In the genomic region with DNA sequence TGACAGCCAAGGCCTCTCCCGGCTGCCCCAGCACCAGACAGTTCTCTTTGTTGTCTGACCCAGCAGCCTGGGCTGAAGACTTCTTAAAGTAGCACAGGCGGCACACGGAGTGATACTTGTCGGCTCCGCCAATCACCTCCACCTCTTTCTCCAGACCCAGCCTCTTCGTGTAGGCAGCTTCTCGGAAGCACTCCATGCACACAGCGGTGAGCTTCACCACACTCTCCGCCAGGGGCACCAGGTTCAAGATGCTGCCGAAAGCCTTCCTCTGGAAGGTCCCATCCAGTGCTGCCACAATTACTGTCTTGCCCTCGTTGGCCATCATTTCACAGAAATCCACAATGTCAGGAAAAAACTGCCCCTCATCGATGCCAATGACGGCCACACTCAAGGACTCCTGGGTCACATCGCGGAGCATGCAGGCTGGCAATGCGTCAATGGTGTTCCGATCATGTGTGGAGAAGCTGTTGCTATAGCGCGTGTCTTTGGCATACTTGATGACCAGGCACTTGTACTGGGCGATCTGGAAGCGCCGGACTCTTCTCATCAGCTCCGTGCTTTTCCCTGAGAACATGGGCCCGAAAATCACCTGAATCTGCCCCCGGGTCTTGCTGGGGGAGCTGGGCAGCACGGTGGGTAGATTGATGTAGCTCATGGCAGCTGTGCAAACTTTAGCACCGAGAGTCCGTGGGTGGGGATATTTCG, we compare ENCODE assay signal across 7 mouse cellular contexts. TPM values are rescaled to one million over a fixed set of nuclear protein-coding genes. Genes with fewer than 3 reads are reported as not detected.
DNase-seq lines count a peak whose midpoint lies in the region; ATAC-seq and TF ChIP-seq lines count a peak whose summit lies in the region.
"Not testable (repeated sequence)": the region's sequence is repeated elsewhere in the genome, so short reads cannot be mapped to it uniquely, and the experiment has no call there.

No protein-coding gene starts in this region.

- peak overlapping the region; percentile 14 for H3K4me2 ChIP-seq in liver, embryonic 12.5 days
- not testable (repeated sequence) for H3K4me2 ChIP-seq in lung, postnatal 0 days (replicated peaks; ENCODE audit: low read depth, low read length)

- not testable (repeated sequence) for H3K9me3 ChIP-seq in heart, embryonic 10.5 days; liver, embryonic 12.5 days (replicated peaks); lung, postnatal 0 days (ENCODE audit: low read length)

- WGBS in heart, embryonic 10.5 days: 35% methylated on average over 29 of the region's 29 CpGs
- WGBS in kidney, adult 2 months: 59% methylated on average over 29 of the region's 29 CpGs
- WGBS in liver, embryonic 12.5 days (ENCODE audit: insufficient replicate concordance): 40% methylated on average over 29 of the region's 29 CpGs
- 35% methylated on average over 29 of the region's 29 CpGs for WGBS in lung, postnatal 0 days

- TF ChIP-seq POLR2A in kidney, adult 2 months (IDR thresholded peaks at IDR 0.05; ENCODE audit: low read depth, low read length): not testable (repeated sequence)

- H3K27me3 ChIP-seq in heart, embryonic 10.5 days (ENCODE audit: insufficient read depth, poor library complexity, severe bottlenecking): peaks cover 18% of the 10 kb centered on the region
- not testable (repeated sequence) for H3K27me3 ChIP-seq in kidney, adult 2 months (replicated peaks; ENCODE audit: control insufficient read depth, insufficient read depth, low read length); lung, postnatal 0 days (replicated peaks; ENCODE audit: insufficient read depth, low read length)
- peaks cover 36% of the 10 kb centered on the region for H3K27me3 ChIP-seq in liver, embryonic 12.5 days (replicated peaks)

- not testable (repeated sequence) for H3K9ac ChIP-seq in liver, embryonic 12.5 days; lung, postnatal 0 days (replicated peaks; ENCODE audit: low read depth)

- TF ChIP-seq CTCF in kidney, adult 2 months (conservative IDR thresholded peaks at IDR 0.05; ENCODE audit: insufficient read depth, insufficient read length, low read depth, low read length): not testable (repeated sequence)
- peak; percentile 54 for TF ChIP-seq CTCF in lung, postnatal 0 days (IDR thresholded peaks at IDR 0.05)

- not testable (repeated sequence) for H3K36me3 ChIP-seq in heart, embryonic 10.5 days; kidney, adult 2 months (ENCODE audit: control insufficient read depth, insufficient read depth, low read length); liver, embryonic 12.5 days; lung, postnatal 0 days (ENCODE audit: insufficient read depth, low read length)

- TF ChIP-seq EP300 in lung, postnatal 0 days (IDR thresholded peaks at IDR 0.05): not testable (repeated sequence)

- H3K27ac ChIP-seq in heart, embryonic 10.5 days; kidney, adult 2 months (ENCODE audit: insufficient read depth, low read depth, low read length); liver, embryonic 12.5 days; lung, postnatal 0 days (ENCODE audit: low read length): not testable (repeated sequence)

- DNase-seq in ES-CJ7 (ENCODE audit: low read depth, low spot score): peak; percentile 86
- peak; percentile 23 for DNase-seq in cerebellum, postnatal 10 days
- peak; percentile 76 for DNase-seq in heart, embryonic 10.5 days (ENCODE audit: low spot score)
- peak; percentile 24 for DNase-seq in kidney, adult 2 months
- DNase-seq in lung, postnatal 0 days (ENCODE audit: low spot score): peak; percentile 49
- DNase-seq in naive thymus-derived CD4-positive, alpha-beta T cell, adult 2 months (ENCODE audit: low read depth): peak; percentile 45

- ATAC-seq in liver, embryonic 12.5 days: not testable (repeated sequence)
- peak; percentile 65 for ATAC-seq in lung, postnatal 0 days

- peaks cover 22% of the 10 kb centered on the region for H3K4me1 ChIP-seq in heart, embryonic 10.5 days
- H3K4me1 ChIP-seq in kidney, adult 2 months (ENCODE audit: control insufficient read depth, insufficient read depth, low read length); lung, postnatal 0 days (ENCODE audit: insufficient read depth, low read depth, low read length): not testable (repeated sequence)
- peaks cover 35% of the 10 kb centered on the region for H3K4me1 ChIP-seq in liver, embryonic 12.5 days

- not testable (repeated sequence) for H3K4me3 ChIP-seq in heart, embryonic 10.5 days; kidney, adult 2 months (ENCODE audit: insufficient read depth, low read depth, low read length); liver, embryonic 12.5 days; lung, postnatal 0 days (ENCODE audit: low read depth, low read length)

RNA-seq across cellular contexts. Expression of a gene that starts 1.4 kb away (rescaled TPM):
- polyA plus RNA-seq in heart, embryonic 10.5 days (2016; fragmentation: Nextera tagmentation; extraction: Ambion mirVana): 1.9 and 2.7 TPM in 2 replicates
- 2.7 and 3.2 TPM in 2 replicates for polyA plus RNA-seq in kidney, adult 2 months (2012; rRNA removed)
- 3.3 and 3.4 TPM in 2 replicates for polyA plus RNA-seq in liver, embryonic 12.5 days (2016; fragmentation: Nextera tagmentation; extraction: Ambion mirVana)
- 1.1 and 1.2 TPM in 2 replicates for polyA plus RNA-seq in lung, postnatal 0 days (2015; fragmentation: Nextera tagmentation; extraction: Ambion mirVana)

RNA-seq across cellular contexts. Expression of a gene that starts 54.0 kb away (rescaled TPM):
- polyA plus RNA-seq in heart, embryonic 10.5 days (2016; fragmentation: Nextera tagmentation; extraction: Ambion mirVana): 47.0 and 52.5 TPM in 2 replicates
- 87.6 and 128 TPM in 2 replicates for polyA plus RNA-seq in kidney, adult 2 months (2012; rRNA removed)
- 39.6 and 42.7 TPM in 2 replicates for polyA plus RNA-seq in liver, embryonic 12.5 days (2016; fragmentation: Nextera tagmentation; extraction: Ambion mirVana)
- polyA plus RNA-seq in lung, postnatal 0 days (2015; fragmentation: Nextera tagmentation; extraction: Ambion mirVana): 53.4 and 53.5 TPM in 2 replicates

Comparison
In these comparisons a context has a peak if more than half of its experiments do, and no peak if none do; other contexts are left out.
1. DNase-seq: peak in every context shown above with its lines; median percentile 86 in ES-CJ7; 76 in heart, embryonic 10.5 days; 49 in lung, postnatal 0 days; 45 in naive thymus-derived CD4-positive, alpha-beta T cell, adult 2 months; 24 in kidney, adult 2 months; 23 in cerebellum, postnatal 10 days.